Mouse (Mus musculus) embryonic fibroblast, embryonic 13.5 days (primary cell): ENCODE data around the gene Prepl.

Source experiments
- CTCF ChIP-seq: IDR thresholded peaks from 2 replicates; pipeline ENCODE4 v1.5.1; 2011; ENCODE audit warnings: mild to moderate bottlenecking, control low read depth, low read length, moderate library complexity, borderline replicate concordance; ENCODE audit not compliant: insufficient read depth
- POLR2A ChIP-seq: IDR thresholded peaks from 2 replicates; pipeline ENCODE4 v1.6.1; 2011; ENCODE audit warnings: low read depth, mild to moderate bottlenecking, control low read depth, low read length, moderate library complexity

DNA sequence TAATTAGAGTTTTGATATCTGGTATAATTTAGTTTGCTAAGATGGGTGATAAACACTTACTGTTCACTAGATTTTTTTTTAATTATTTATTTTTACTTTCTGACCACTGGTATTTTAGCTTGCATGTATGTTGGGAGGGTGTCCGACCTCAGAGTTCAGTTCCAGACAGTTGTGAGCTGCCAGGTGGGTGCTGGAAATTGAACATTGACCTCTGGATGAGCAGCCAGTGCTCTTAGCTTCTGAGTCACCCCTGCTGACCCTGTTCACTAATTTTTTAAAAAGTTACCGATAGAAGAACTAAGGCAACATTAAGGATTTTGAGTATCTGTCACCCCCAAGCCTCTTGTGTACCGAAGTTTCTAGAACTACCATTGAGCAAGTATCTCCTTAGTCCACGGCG, 41.7 kb downstream of the Prepl start:
- no peak for TF ChIP-seq POLR2A
- TF ChIP-seq CTCF, result no peak
